Mouse (Mus musculus): ENCODE measurements at regions not wholly inside any gene's neighbourhood (a gene's known extent, or its start where the extent isn't known, plus 50 kb on each side); places are given as distances from the start of the nearest gene placed in this dataset.
A peak's percentile ranks its signal among the peaks of the same experiment; 100 is the strongest.

DNA sequence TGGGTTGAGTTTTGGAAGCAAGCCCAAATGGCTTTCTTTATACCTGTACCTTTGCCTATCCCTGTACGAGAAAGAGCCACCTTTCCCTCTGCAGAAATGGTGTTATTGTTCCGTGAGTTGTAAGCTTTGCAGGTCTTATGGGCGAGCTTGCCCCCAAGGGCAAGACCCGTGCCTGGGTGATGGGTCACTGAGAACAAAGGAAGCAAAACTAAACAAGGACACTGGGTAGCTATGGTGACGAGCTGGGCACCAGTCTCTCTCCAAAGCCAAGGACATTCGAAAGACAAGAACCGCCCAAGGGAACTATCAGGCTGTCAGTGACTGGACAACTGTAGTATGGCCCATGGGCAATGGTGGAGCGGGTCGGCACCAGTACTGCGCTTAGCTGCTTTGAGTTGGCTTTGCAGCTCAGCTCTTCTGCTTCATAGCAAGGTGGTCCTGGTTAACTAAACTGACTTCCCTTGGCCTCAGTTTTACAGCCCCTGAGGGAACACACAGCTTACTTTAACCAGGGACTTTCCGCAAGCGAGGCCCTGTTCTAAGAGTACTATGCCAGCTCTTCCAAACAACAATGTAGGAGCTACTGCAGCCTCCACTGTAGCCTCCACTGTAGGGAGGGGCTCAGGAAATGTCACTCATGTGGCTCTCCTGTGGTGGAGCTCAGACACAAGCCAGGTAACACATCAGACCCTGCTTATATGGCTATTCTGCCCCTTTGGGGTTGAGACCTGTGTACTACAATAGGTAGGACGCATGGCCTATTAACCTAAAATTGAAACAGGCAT, 124.1 kb downstream of the Sp3 start:
- Histone ChIP-seq H3K4me2 (no peak overlapping the region), H3K36me3 (ENCODE audit: control insufficient read depth, insufficient read depth, low read length) (no peaks in the 10 kb centered on the region), H3K4me3 (ENCODE audit: low read depth, low read length) (no peak overlapping the region), H3K9ac (ENCODE audit: low read depth, low read length) (no peak overlapping the region), H3K27me3 (ENCODE audit: control insufficient read depth, insufficient read depth, low read length) (no peaks in the 10 kb centered on the region), H3K9me3 (replicated peaks; ENCODE audit: control insufficient read depth, low read length) (0 out of 2 replicates have a peak, but pooled peaks cover 3% of the 10 kb centered on the region), H3K4me1 (ENCODE audit: control insufficient read depth, insufficient read depth, low read length) (no peaks in the 10 kb centered on the region), H3K27ac (ENCODE audit: low read depth, low read length) (no peak overlapping the region)
- no peak for ATAC-seq (replicated peaks; ENCODE audit: insufficient number of reproducible peaks, low FRiP score, low TSS enrichment)
- 88% methylated on average over 13 of the region's 13 CpGs for WGBS (ENCODE audit: insufficient replicate concordance)

DNA sequence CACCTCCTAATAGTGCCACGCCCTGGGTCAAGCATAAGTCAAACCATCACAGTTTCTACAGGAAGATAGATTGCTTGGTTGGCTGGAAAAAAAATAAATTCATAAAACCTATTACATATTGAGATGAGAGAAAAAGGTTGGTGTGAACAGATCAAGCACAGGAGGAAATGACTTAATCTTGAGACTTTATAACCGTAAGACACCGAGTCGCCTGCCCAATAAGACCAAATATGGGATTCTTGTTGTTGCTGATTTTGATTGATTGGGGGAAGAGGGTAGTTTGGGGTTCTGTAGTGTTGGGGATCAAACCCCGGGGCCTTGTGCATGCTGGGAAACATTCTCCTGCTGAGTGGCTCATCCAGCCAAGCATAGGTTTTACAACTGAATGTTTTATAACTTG, 122.9 kb downstream of the Sp3 start:
- H3K27ac ChIP-seq (ENCODE audit: low read depth, low read length), result no peak overlapping the region
- 89% methylated on average over 5 of the region's 5 CpGs for WGBS (ENCODE audit: insufficient replicate concordance)
- H3K27me3 ChIP-seq (ENCODE audit: control insufficient read depth, insufficient read depth, low read length), result no peaks in the 10 kb centered on the region
- ATAC-seq (replicated peaks; ENCODE audit: insufficient number of reproducible peaks, low FRiP score, low TSS enrichment), result no peak
- no peak overlapping the region for H3K4me3 ChIP-seq (ENCODE audit: low read depth, low read length)
- H3K36me3 ChIP-seq (ENCODE audit: control insufficient read depth, insufficient read depth, low read length), result no peaks in the 10 kb centered on the region
- no peak overlapping the region for H3K9ac ChIP-seq (ENCODE audit: low read depth, low read length)
- H3K4me2 ChIP-seq, result no peak overlapping the region
- no peaks in the 10 kb centered on the region for H3K9me3 ChIP-seq (replicated peaks; ENCODE audit: control insufficient read depth, low read length)
- no peaks in the 10 kb centered on the region for H3K4me1 ChIP-seq (ENCODE audit: control insufficient read depth, insufficient read depth, low read length)

- H3K4me3 ChIP-seq (ENCODE audit: low read depth, low read length), result no peak overlapping the region
- ATAC-seq (replicated peaks; ENCODE audit: insufficient number of reproducible peaks, low FRiP score, low TSS enrichment), result peak; percentile 26; the same call in 1 of the 2 replicates
- no peaks in the 10 kb centered on the region for H3K9me3 ChIP-seq (replicated peaks; ENCODE audit: control insufficient read depth, low read length)
- H3K27me3 ChIP-seq (ENCODE audit: control insufficient read depth, insufficient read depth, low read length), result no peaks in the 10 kb centered on the region
- H3K4me1 ChIP-seq (ENCODE audit: control insufficient read depth, insufficient read depth, low read length), result no peaks in the 10 kb centered on the region
- no peak overlapping the region for H3K9ac ChIP-seq (ENCODE audit: low read depth, low read length)
- no peak overlapping the region for H3K4me2 ChIP-seq
- H3K27ac ChIP-seq (ENCODE audit: low read depth, low read length), result no peak overlapping the region
- 59% methylated on average over 19 of the region's 19 CpGs for WGBS (ENCODE audit: insufficient replicate concordance)
- no peaks in the 10 kb centered on the region for H3K36me3 ChIP-seq (ENCODE audit: control insufficient read depth, insufficient read depth, low read length)
These were observed 114.5 kb downstream of the Sp3 start for GRCm38 (mm10) chr2:72865462-72866365.

DNA sequence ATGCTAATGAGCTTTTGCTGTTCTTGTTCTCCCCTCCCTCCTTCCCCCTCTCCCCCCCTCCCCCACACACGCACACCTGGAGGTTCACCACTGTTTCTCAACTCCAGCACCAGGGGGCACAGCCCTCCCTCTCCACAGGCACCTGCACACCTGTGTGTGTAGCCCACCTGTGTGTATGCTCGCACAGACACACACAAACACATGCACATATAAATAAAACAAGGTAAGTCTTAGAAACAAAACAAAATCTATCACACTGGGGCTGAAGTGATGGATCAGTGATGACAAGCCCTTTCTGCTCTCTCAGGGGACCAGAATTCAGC, 113.9 kb downstream of the Sp3 start:
- Histone ChIP-seq H3K9me3 (replicated peaks; ENCODE audit: control insufficient read depth, low read length) (no peaks in the 10 kb centered on the region), H3K36me3 (ENCODE audit: control insufficient read depth, insufficient read depth, low read length) (no peaks in the 10 kb centered on the region), H3K27ac (ENCODE audit: low read depth, low read length) (no peak overlapping the region), H3K4me2 (no peak overlapping the region), H3K4me3 (ENCODE audit: low read depth, low read length) (no peak overlapping the region), H3K4me1 (ENCODE audit: control insufficient read depth, insufficient read depth, low read length) (no peaks in the 10 kb centered on the region), H3K9ac (ENCODE audit: low read depth, low read length) (no peak overlapping the region), H3K27me3 (ENCODE audit: control insufficient read depth, insufficient read depth, low read length) (no peaks in the 10 kb centered on the region)
- no peak for ATAC-seq (replicated peaks; ENCODE audit: insufficient number of reproducible peaks, low FRiP score, low TSS enrichment)
- WGBS (ENCODE audit: insufficient replicate concordance), result 55% methylated on average over 2 of the region's 2 CpGs

GRCm38 (mm10) chr2:72868173-72868572, 112.1 kb downstream of the Sp3 start:
- no peak overlapping the region for H3K27ac ChIP-seq (ENCODE audit: low read depth, low read length)
- ATAC-seq (replicated peaks; ENCODE audit: insufficient number of reproducible peaks, low FRiP score, low TSS enrichment), result no peak
- H3K4me3 ChIP-seq (ENCODE audit: low read depth, low read length), result no peak overlapping the region
- no peaks in the 10 kb centered on the region for H3K4me1 ChIP-seq (ENCODE audit: control insufficient read depth, insufficient read depth, low read length)
- no peaks in the 10 kb centered on the region for H3K36me3 ChIP-seq (ENCODE audit: control insufficient read depth, insufficient read depth, low read length)
- 89% methylated on average over 3 of the region's 3 CpGs for WGBS (ENCODE audit: insufficient replicate concordance)
- H3K27me3 ChIP-seq (ENCODE audit: control insufficient read depth, insufficient read depth, low read length), result no peaks in the 10 kb centered on the region
- no peak overlapping the region for H3K4me2 ChIP-seq
- no peaks in the 10 kb centered on the region for H3K9me3 ChIP-seq (replicated peaks; ENCODE audit: control insufficient read depth, low read length)
- no peak overlapping the region for H3K9ac ChIP-seq (ENCODE audit: low read depth, low read length)

DNA sequence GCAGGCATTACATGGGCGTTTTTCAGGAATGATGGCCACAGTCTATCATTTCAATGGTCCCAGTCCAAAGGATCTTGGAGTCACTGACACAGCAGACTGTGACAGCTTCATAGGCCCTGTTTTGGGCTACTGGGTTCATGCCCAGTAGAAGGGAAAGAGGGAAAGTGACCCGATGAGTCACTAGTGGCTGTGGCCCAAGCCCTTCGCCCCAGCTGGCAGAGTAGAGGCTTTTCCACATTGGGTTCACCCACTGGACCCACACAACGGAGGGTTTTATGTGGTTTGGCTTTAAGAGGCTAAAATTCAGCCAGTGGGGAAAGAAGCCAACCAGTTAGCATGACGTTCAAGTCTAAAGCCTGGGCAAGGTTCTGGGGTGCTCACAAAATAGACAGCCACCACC, 108.4 kb downstream of the Sp3 start:
- WGBS (ENCODE audit: insufficient replicate concordance), result 76% methylated on average over 5 of the region's 5 CpGs
- Histone ChIP-seq H3K4me3 (ENCODE audit: low read depth, low read length) (no peak overlapping the region), H3K4me1 (ENCODE audit: control insufficient read depth, insufficient read depth, low read length) (no peaks in the 10 kb centered on the region), H3K27ac (ENCODE audit: low read depth, low read length) (no peak overlapping the region), H3K9me3 (replicated peaks; ENCODE audit: control insufficient read depth, low read length) (no peaks in the 10 kb centered on the region), H3K4me2 (no peak overlapping the region), H3K9ac (ENCODE audit: low read depth, low read length) (no peak overlapping the region), H3K27me3 (ENCODE audit: control insufficient read depth, insufficient read depth, low read length) (no peaks in the 10 kb centered on the region), H3K36me3 (ENCODE audit: control insufficient read depth, insufficient read depth, low read length) (no peaks in the 10 kb centered on the region)
- no peak for ATAC-seq (replicated peaks; ENCODE audit: insufficient number of reproducible peaks, low FRiP score, low TSS enrichment)

DNA sequence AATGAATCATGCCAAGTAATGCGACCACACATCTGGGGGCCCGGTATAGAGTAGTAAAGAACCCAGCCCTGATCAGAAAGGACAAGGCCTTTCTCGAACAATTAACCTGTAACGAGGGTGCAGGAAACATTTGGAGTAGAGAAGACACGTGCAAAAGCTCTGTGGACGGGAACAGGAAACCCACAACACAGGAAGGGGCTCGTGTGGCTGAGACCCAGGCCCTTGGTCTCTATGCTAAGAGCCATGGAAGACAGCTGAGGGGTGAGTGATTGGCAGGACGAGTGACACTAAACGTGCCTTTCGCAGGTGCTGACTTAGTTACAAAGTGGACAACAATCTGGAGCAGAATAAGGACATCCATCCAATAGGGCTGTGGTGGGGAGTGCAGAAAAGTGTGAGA, 106.3 kb downstream of the Sp3 start:
- Histone ChIP-seq H3K9me3 (replicated peaks; ENCODE audit: control insufficient read depth, low read length) (no peaks in the 10 kb centered on the region), H3K4me3 (ENCODE audit: low read depth, low read length) (no peak overlapping the region), H3K36me3 (ENCODE audit: control insufficient read depth, insufficient read depth, low read length) (no peaks in the 10 kb centered on the region), H3K27me3 (ENCODE audit: control insufficient read depth, insufficient read depth, low read length) (no peaks in the 10 kb centered on the region), H3K27ac (ENCODE audit: low read depth, low read length) (no peak overlapping the region), H3K4me2 (no peak overlapping the region), H3K4me1 (ENCODE audit: control insufficient read depth, insufficient read depth, low read length) (no peaks in the 10 kb centered on the region), H3K9ac (ENCODE audit: low read depth, low read length) (no peak overlapping the region)
- no peak for ATAC-seq (replicated peaks; ENCODE audit: insufficient number of reproducible peaks, low FRiP score, low TSS enrichment)
- WGBS (ENCODE audit: insufficient replicate concordance), result 71% methylated on average over 10 of the region's 10 CpGs

GRCm38 (mm10) chr2:72874533-72874932, 105.7 kb downstream of the Sp3 start:
- no peak for ATAC-seq (replicated peaks; ENCODE audit: insufficient number of reproducible peaks, low FRiP score, low TSS enrichment)
- Histone ChIP-seq H3K9me3 (replicated peaks; ENCODE audit: control insufficient read depth, low read length) (no peaks in the 10 kb centered on the region), H3K9ac (ENCODE audit: low read depth, low read length) (no peak overlapping the region), H3K27me3 (ENCODE audit: control insufficient read depth, insufficient read depth, low read length) (no peaks in the 10 kb centered on the region), H3K27ac (ENCODE audit: low read depth, low read length) (no peak overlapping the region), H3K4me2 (no peak overlapping the region), H3K4me3 (ENCODE audit: low read depth, low read length) (no peak overlapping the region), H3K4me1 (ENCODE audit: control insufficient read depth, insufficient read depth, low read length) (no peaks in the 10 kb centered on the region), H3K36me3 (ENCODE audit: control insufficient read depth, insufficient read depth, low read length) (no peaks in the 10 kb centered on the region)
- WGBS (ENCODE audit: insufficient replicate concordance), result 81% methylated on average over 12 of the region's 12 CpGs
